Mouse (Mus musculus) forebrain, postnatal 0 days (tissue): ENCODE measurements around the gene Nlgn1. TPM values are rescaled to one million over a fixed set of nuclear protein-coding genes. Genes with fewer than 3 reads are reported as not detected.

Source experiments
- ATAC-seq: fragments of 200-750 bp; cut with Nextera tagmentation; 2 replicates; pipeline ENCODE4 v1.8.0; 2017; ENCODE audit warnings: mild to moderate bottlenecking, moderate library complexity
- DNase-seq: peaks from one replicate; pipeline ENCODE4 v3.0.0-alpha.2; 2015
- H3K27ac ChIP-seq: fragments of 300-500 bp; sonication (generic); 2 replicates; pipeline ENCODE4 v1.5.1; 2014; ENCODE audit warnings: low read depth, mild to moderate bottlenecking, antibody characterized with exemption, low read length, moderate library complexity, mixed read lengths
- H3K27me3 ChIP-seq: fragments of 300-500 bp; sonication (generic); 2 replicates; pipeline ENCODE4 v1.6.1; 2014; ENCODE audit warnings: mild to moderate bottlenecking, low read length, mixed read lengths; ENCODE audit not compliant: insufficient read depth
- H3K36me3 ChIP-seq: fragments of 300-500 bp; sonication (generic); 2 replicates; pipeline ENCODE4 v1.6.1; 2014; ENCODE audit warnings: mild to moderate bottlenecking, moderate library complexity; ENCODE audit not compliant: insufficient read depth
- H3K4me1 ChIP-seq: fragments of 300-500 bp; sonication (generic); 2 replicates; pipeline ENCODE4 v1.6.1; 2014; ENCODE audit warnings: antibody characterized with exemption; ENCODE audit not compliant: insufficient read depth
- H3K4me2 ChIP-seq: fragments of 300-500 bp; sonication (generic); 2 replicates; pipeline ENCODE4 v1.6.1; 2014; ENCODE audit warnings: low read depth, mild to moderate bottlenecking, moderate library complexity
- H3K4me3 ChIP-seq: fragments of 300-500 bp; sonication (generic); 2 replicates; pipeline ENCODE4 v1.5.1; 2014; ENCODE audit warnings: low read depth, low read length, mixed read lengths
- H3K9ac ChIP-seq: fragments of 300-500 bp; sonication (generic); 2 replicates; pipeline ENCODE4 v1.6.1; 2014; ENCODE audit warnings: mild to moderate bottlenecking
- H3K9me3 ChIP-seq: fragments of 300-500 bp; sonication (generic); 2 replicates; pipeline ENCODE4 v1.6.1; 2016; ENCODE audit warnings: low read length
- CTCF ChIP-seq: sonication (generic); IDR thresholded peaks from 2 replicates; pipeline ENCODE4 v1.5.1; 2016; ENCODE audit warnings: antibody characterized with exemption, control low read depth, low read depth
- WGBS: fragments of 180-500 bp; shearing (Covaris S2); extraction: QIAGEN DNeasy Blood & Tissue Kit; methylation state at CpG from one replicate; pipeline ENCODE4 v1.1.7; 2014; 5-methylcytosine and 5-hydroxymethylcytosine counted together
- polyA plus RNA-seq: library from polyadenylated mRNA; unstranded; fragments of >200 nt; fragmentation: Nextera tagmentation; extraction: Ambion mirVana; gene quantifications from 2 replicates; pipeline ENCODE4 v1.2.1, GENCODE M21; 2015
- total RNA-seq: library from RNA; depleted of rRNA; stranded (reverse); fragments of >200 nt; gene quantifications from 2 replicates; pipeline ENCODE4 v1.2.3, GENCODE M21; 2014

The Nlgn1 gene
- total and polyA plus RNA-seq, 2 experiments from 2014 or later: 33.6 to 95.2 TPM

DNA sequence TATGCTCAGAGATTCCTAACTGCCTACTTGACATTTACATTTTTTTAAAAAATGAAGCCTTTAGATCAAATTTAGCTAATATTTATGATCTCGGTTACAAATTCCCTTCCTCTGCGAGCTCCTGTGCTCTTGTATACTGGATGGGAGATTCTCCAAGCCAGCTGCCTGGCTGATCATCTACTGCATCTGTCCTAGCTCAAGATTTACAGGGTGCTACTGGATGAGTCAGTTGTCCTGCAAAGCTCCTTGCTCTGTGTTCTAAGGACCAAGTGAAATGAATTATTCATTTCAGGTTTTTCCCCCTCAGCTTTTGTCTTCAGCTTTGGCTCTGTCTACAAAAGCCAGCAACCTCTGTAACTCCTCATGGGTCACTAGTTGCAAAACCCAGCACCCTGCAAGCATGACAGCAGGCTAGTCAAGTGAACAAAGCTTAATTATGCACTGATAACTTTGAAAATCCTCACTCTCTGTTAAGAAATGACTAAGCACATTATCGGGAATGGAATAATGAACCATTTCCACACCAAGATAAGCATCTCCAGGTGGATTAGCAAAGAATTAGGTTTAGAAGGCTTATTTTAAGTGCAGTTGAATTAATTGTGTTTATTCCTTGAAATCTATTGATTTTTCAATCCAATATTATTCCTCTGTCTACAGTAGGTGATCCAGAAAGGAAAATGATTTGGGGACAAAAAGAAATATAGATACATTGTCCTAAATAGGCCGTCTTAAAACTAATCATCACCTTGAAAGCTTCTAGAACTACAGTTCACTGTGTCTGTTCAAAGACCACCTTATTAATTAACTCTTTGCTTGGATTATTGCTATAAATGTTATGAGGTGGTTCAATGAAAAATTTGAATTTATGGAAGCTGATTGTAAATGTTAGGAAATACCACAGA, 61.1 kb downstream of the Nlgn1 start:
- Histone ChIP-seq H3K4me3 (no peak overlapping the region), H3K4me1 (no peaks in the 10 kb centered on the region), H3K27me3 (no peaks in the 10 kb centered on the region), H3K27ac (no peak overlapping the region), H3K4me2 (no peak overlapping the region), H3K36me3 (no peaks in the 10 kb centered on the region), H3K9me3 (no peaks in the 10 kb centered on the region), H3K9ac (no peak overlapping the region)
- no peak for TF ChIP-seq CTCF
- ATAC-seq (no peak), DNase-seq (no peak)
- 36% methylated on average over 4 of the region's 4 CpGs for WGBS

DNA sequence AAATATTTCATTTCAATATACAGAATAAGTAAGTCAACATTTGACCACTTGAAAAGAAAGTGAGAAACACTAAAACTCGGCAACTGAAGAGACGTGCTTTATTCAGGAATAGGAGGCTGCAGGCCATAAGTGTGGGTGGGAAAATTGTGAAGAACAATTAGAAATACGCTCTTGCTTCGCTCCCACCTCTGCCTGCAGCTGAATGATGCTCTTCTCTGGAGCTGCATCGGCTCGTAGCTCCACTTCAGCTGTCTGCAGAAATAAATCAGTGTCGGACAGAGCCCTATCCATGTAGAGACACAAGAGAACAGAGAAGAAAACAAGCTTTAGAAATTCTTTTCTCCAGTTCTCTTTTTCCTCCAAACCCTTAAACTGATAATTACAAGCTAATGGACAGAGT, 85.7 kb downstream of the Nlgn1 start:
- DNase-seq: no peak
- H3K36me3 ChIP-seq: no peaks in the 10 kb centered on the region
- ATAC-seq: no peak
- no peaks in the 10 kb centered on the region for H3K4me1 ChIP-seq
- no peak overlapping the region for H3K9ac ChIP-seq
- H3K9me3 ChIP-seq: no peaks in the 10 kb centered on the region
- TF ChIP-seq CTCF: no peak
- no peak overlapping the region for H3K4me3 ChIP-seq
- H3K27me3 ChIP-seq: no peaks in the 10 kb centered on the region
- H3K4me2 ChIP-seq: no peak overlapping the region
- no peak overlapping the region for H3K27ac ChIP-seq
- WGBS: 79% methylated on average over 7 of the region's 7 CpGs

DNA sequence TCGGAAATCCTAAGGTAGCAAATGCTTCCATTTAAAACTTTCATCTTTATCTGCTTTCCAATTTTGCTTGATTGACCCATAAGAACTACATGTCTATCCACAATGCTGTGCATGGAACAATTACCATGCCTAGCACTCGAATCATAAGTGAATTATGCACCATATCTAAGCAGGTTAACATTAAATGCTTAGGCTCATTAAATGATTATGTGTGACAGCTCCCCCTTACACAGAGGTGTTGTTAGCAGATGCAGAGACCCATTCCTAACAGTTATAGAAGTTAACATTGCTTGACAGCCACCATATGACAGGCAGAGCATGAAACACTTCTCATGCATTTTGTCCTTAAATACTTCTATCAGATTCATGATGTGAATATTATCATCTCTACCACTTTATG, 89.0 kb downstream of the Nlgn1 start:
- H3K4me2 ChIP-seq: no peak overlapping the region
- no peaks in the 10 kb centered on the region for H3K27me3 ChIP-seq
- no peaks in the 10 kb centered on the region for H3K9me3 ChIP-seq
- DNase-seq (no peak), ATAC-seq (no peak)
- no peak overlapping the region for H3K9ac ChIP-seq
- WGBS: 68% methylated on average over 2 of the region's 2 CpGs
- H3K27ac ChIP-seq: no peak overlapping the region
- H3K4me1 ChIP-seq: no peaks in the 10 kb centered on the region
- TF ChIP-seq CTCF: no peak
- H3K36me3 ChIP-seq: no peaks in the 10 kb centered on the region
- no peak overlapping the region for H3K4me3 ChIP-seq

DNA sequence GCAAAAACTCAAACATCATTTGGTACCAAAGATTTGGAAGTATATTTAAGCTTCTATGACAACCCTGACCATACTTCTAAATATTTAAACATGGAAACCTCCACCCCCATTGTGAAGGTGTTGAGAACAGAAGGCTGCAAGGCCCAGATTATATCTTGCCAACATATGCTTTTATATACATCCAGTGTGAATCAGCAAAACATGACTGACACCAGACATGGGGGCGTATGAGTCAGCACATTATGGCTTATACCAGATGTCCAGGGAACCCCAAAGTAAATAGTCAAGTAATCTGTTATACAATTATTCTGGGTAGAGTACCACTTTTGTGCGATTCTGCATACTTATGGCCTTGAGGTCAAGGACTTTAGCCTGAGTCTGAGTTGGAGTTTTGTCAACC, 102.3 kb downstream of the Nlgn1 start:
- TF ChIP-seq CTCF: no peak
- Histone ChIP-seq H3K4me1 (0 out of 2 replicates have a peak, but pooled peaks cover 3% of the 10 kb centered on the region), H3K9ac (no peak overlapping the region), H3K36me3 (no peaks in the 10 kb centered on the region), H3K27ac (no peak overlapping the region), H3K4me3 (no peak overlapping the region), H3K4me2 (no peak overlapping the region), H3K9me3 (no peaks in the 10 kb centered on the region), H3K27me3 (no peaks in the 10 kb centered on the region)
- 96% methylated on average over 2 of the region's 2 CpGs for WGBS
- DNase-seq (no peak), ATAC-seq (no peak)

DNA sequence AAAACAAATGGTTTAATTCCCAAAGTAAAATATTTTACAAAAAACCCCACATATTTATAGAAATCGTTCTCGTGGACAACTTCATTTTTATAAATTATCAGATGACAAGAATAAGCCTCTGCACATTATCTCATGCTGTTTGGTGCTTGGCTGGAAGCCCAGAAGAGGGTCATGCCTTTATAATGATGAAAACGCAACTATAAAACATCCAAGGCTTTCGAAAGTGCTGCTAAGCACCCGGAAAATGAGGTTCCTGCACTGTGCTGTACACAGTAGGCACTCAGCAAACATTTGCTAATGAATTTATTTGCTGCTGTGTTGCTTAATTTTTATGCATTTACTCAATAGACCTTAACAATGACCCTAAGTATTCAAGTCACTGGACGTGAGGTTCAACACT, 103.4 kb downstream of the Nlgn1 start:
- Histone ChIP-seq H3K9ac (no peak overlapping the region), H3K9me3 (no peaks in the 10 kb centered on the region), H3K4me1 (0 out of 2 replicates have a peak, but pooled peaks cover 3% of the 10 kb centered on the region), H3K27me3 (no peaks in the 10 kb centered on the region), H3K4me2 (no peak overlapping the region), H3K27ac (no peak overlapping the region), H3K36me3 (no peaks in the 10 kb centered on the region), H3K4me3 (no peak overlapping the region)
- ATAC-seq (no peak), DNase-seq (no peak)
- WGBS: 29% methylated on average over 6 of the region's 6 CpGs
- TF ChIP-seq CTCF: no peak

DNA sequence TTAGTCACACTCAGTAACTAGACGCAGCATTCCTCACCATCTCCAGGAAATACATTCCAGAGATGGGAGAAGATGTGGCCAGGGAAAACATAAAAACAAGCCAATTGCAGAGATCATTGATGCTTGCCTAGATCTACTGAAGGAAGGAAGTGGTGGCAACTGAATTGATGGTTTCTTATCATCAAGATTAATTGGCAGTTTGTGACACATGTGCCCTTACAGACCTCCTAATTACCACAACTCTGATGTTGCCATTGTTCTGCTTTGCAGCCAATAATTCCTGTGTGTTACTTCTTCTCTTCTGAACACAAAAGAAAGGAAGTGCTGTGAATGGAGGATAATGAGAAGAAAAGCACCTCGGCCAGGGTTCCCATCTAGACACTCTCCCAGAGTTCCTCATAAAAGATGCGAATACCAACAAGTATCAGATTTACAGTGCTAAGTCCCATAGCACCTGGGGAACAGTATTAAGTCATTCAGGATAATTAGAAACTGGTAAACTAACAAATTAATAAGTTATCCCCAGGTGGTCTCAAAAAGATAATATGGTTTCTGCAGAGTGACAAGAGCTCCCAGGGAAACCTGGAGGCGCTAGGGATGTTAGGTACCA, 104.0 kb downstream of the Nlgn1 start:
- TF ChIP-seq CTCF: no peak
- H3K4me2 ChIP-seq: no peak overlapping the region
- H3K36me3 ChIP-seq: no peaks in the 10 kb centered on the region
- ATAC-seq (no peak), DNase-seq (no peak)
- H3K27ac ChIP-seq: no peak overlapping the region
- no peak overlapping the region for H3K4me3 ChIP-seq
- no peaks in the 10 kb centered on the region for H3K27me3 ChIP-seq
- 42% methylated on average over 4 of the region's 4 CpGs for WGBS
- H3K4me1 ChIP-seq: 0 out of 2 replicates have a peak, but pooled peaks cover 3% of the 10 kb centered on the region
- H3K9me3 ChIP-seq: no peaks in the 10 kb centered on the region
- no peak overlapping the region for H3K9ac ChIP-seq

DNA sequence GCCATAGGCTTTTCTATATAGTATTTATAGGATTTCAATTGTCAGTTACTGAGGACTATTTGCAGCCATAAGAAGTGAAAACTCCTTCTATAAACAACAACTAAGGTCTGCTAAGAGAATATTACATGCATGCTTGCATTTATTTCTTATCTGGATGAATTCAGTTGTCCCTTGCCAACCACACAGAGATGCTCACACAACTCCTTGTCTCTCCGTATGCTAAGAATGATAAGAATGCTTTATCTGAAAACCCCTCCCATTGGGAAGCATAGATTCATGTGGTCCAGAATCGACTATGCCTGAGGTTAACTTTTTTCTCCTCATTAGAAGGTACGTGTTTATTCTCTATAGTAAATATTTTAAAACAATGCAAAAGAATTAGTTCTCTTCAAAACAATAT, 108.8 kb downstream of the Nlgn1 start:
- ATAC-seq: no peak
- TF ChIP-seq CTCF: no peak
- DNase-seq: no peak
- Histone ChIP-seq H3K27ac (no peak overlapping the region), H3K9ac (no peak overlapping the region), H3K4me2 (no peak overlapping the region), H3K36me3 (no peaks in the 10 kb centered on the region), H3K27me3 (no peaks in the 10 kb centered on the region), H3K4me3 (no peak overlapping the region), H3K9me3 (no peaks in the 10 kb centered on the region), H3K4me1 (0 out of 2 replicates have a peak, but pooled peaks cover 3% of the 10 kb centered on the region)
- 87% methylated on average over 3 of the region's 3 CpGs for WGBS
